Mouse (Mus musculus) brain, embryonic 14.5 days (tissue): ENCODE data around the gene Nsmce4a.
"Not testable (repeated sequence)": the region's sequence is repeated elsewhere in the genome, so short reads cannot be mapped to it uniquely, and the experiment has no call there.

Experiments
- CTCF ChIP-seq: fragments of 200-500 bp; IDR thresholded peaks from 2 replicates; pipeline ENCODE4 v1.5.1; 2012; ENCODE audit warnings: inconsistent platforms, mild to moderate bottlenecking, moderate library complexity, borderline replicate concordance; ENCODE audit not compliant: insufficient read depth, insufficient read length; ENCODE audit errors: extremely low read depth
- POLR2A ChIP-seq: fragments of 200-500 bp; IDR thresholded peaks from 2 replicates; pipeline ENCODE4 v1.6.1; 2012; ENCODE audit warnings: mild to moderate bottlenecking, inconsistent platforms, borderline replicate concordance; ENCODE audit not compliant: poor library complexity, insufficient read depth, insufficient read length, severe bottlenecking; ENCODE audit errors: extremely low read depth

DNA sequence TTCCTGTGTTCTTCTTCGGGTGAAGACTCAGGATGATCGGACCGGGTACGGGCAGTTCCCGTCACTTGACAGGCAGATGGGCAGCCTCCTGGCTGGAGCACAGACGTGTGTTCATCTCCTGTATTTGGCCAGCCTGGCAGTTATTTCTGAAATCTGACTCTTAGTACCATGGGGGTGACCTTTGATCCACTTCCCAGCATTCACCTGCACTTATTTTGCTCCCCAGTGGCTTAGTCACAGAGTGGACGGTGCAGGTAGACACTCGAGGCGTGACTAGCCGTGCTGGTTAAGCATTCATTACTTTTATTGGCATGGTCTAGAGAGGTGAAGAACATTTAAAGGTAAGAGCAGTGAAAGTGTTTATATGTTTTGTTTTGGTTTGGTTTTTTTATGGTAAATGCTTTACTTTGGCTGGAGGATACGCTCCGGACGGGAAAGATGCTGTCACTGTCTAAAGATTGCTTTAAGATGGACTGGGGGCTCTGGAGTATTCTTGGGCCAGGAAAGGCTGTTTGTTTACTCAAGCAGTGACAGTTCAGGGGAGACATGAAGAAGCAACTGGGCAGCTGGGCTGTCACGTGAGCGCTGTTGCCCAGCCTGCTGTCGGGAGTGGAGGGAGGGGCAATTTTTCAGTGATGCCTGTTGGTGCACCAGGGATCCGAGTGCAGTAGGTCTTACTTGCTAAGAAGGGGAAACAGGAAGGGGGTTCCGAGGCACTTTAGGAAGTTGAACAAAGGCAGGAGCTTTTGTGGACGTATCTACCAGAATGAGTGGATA is 23.3 kb upstream of the Nsmce4a start:
- not testable (repeated sequence) for TF ChIP-seq CTCF, POLR2A
